Mouse (Mus musculus) urinary bladder, adult 2 months (tissue): ENCODE results near the gene Mia3. TPM values are rescaled to one million over a fixed set of nuclear protein-coding genes. Genes with fewer than 3 reads are reported as not detected.

Source experiments
- polyA plus RNA-seq: library from polyadenylated mRNA; depleted of rRNA; stranded (reverse); fragments of >200 nt; gene quantifications from 2 replicates; pipeline ENCODE4 v1.2.3, GENCODE M21; 2012; rRNA removed

Mia3 gene
- polyA plus RNA-seq, 1 experiment: 98.3 TPM

Other genes with a start within 250 kb of the Mia3 start
- gene Disp1, start 148.0 kb downstream of the Mia3 start, polyA plus RNA-seq: 5.2 and 7.8 TPM in 2 replicates
- 67.5 and 70.7 TPM in 2 replicates for gene Aida, start 73.0 kb downstream of the Mia3 start, polyA plus RNA-seq
- gene Brox, start 72.3 kb downstream of the Mia3 start, polyA plus RNA-seq: 36.6 and 40.9 TPM in 2 replicates
- gene Taf1a, start 19.4 kb upstream of the Mia3 start, polyA plus RNA-seq: 32.8 and 43.1 TPM in 2 replicates
- 0.27 and 0.34 TPM in 2 replicates for gene Hhipl2, start 48.7 kb upstream of the Mia3 start, polyA plus RNA-seq